Mouse (Mus musculus) embryonic facial prominence, embryonic 11.5 days (tissue): Measurements from ENCODE around the gene Srrm4. TPM values are rescaled to one million over a fixed set of nuclear protein-coding genes. Genes with fewer than 3 reads are reported as not detected.

ENCODE experiments used
- ATAC-seq: fragments of 200-750 bp; cut with Nextera tagmentation; replicated peaks from 2 replicates; pipeline ENCODE4 v1.8.0; 2017; ENCODE audit warnings: low read depth; ENCODE audit not compliant: insufficient number of reproducible peaks, low FRiP score, low TSS enrichment
- DNase-seq: peaks from one replicate; pipeline ENCODE4 v3.0.0-alpha.2; 2015; ENCODE audit warnings: low spot score
- H3K27ac ChIP-seq: fragments of 300-500 bp; sonication (generic); replicated peaks from 2 replicates; pipeline ENCODE4 v1.5.1; 2014; ENCODE audit warnings: mild to moderate bottlenecking, low read depth, low read length, control low read depth
- H3K27me3 ChIP-seq: fragments of 300-500 bp; sonication (generic); 2 replicates; pipeline ENCODE4 v1.6.1; 2014; ENCODE audit warnings: mild to moderate bottlenecking, low read length, moderate library complexity, mixed read lengths; ENCODE audit not compliant: control insufficient read depth, insufficient read depth
- H3K36me3 ChIP-seq: fragments of 300-500 bp; sonication (generic); replicated peaks from 2 replicates; pipeline ENCODE4 v1.6.1; 2014; ENCODE audit warnings: low read depth, mild to moderate bottlenecking, low read length, moderate library complexity, mixed read lengths; ENCODE audit not compliant: control insufficient read depth, insufficient read depth
- H3K4me1 ChIP-seq: fragments of 300-500 bp; sonication (generic); 2 replicates; pipeline ENCODE4 v1.6.1; 2014; ENCODE audit warnings: low read length, mixed read lengths; ENCODE audit not compliant: control insufficient read depth, insufficient read depth
- H3K4me2 ChIP-seq: fragments of 300-500 bp; sonication (generic); 2 replicates; pipeline ENCODE4 v1.6.1; 2014; ENCODE audit warnings: low read depth, mild to moderate bottlenecking, control low read depth, low read length, moderate library complexity
- H3K4me3 ChIP-seq: fragments of 300-500 bp; sonication (generic); 2 replicates; pipeline ENCODE4 v1.5.1; 2014; ENCODE audit warnings: low read depth, low read length, control low read depth
- H3K9ac ChIP-seq: fragments of 300-500 bp; sonication (generic); replicated peaks from 2 replicates; pipeline ENCODE4 v1.6.1; 2014; ENCODE audit warnings: mild to moderate bottlenecking, control low read depth, low read length
- H3K9me3 ChIP-seq: fragments of 300-500 bp; sonication (generic); replicated peaks from 2 replicates; pipeline ENCODE4 v1.6.1; 2016; ENCODE audit warnings: mild to moderate bottlenecking, low read length, inconsistent platforms, mixed read lengths; ENCODE audit not compliant: control insufficient read depth
- WGBS: fragments of 180-500 bp; shearing (Covaris S2); extraction: QIAGEN DNeasy Blood & Tissue Kit; methylation state at CpG from one replicate; pipeline ENCODE4 v1.1.7; 2014; 5-methylcytosine and 5-hydroxymethylcytosine counted together
- polyA plus RNA-seq: library from polyadenylated mRNA; unstranded; fragments of >200 nt; fragmentation: Nextera tagmentation; extraction: Ambion mirVana; gene quantifications from 2 replicates; pipeline ENCODE4 v1.2.1, GENCODE M21; 2014

Srrm4 gene
- polyA plus RNA-seq, 1 experiment from 2014 or later = 3.4 TPM

DNA sequence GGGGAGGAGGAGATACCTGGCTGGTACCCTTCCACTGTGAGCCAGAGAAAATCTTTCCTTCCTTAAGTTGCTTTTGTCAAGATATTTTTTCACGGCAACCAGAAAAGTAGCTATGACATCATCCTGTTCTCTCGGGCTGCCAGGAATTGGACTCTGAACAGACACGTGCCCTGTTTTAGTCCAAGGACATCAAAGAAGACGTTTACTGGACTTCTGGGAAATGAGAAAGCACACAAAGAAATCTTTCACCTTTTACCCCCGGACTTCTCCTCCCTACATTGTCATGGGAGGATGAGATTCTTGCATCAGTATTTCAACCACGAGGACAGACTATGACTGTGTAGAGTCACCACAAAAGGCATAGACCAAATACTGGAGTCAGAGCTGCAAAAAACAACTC lies 183.7 kb downstream of the Srrm4 start:
- Histone ChIP-seq H3K36me3 (no peaks in the 10 kb centered on the region), H3K9me3 (no peaks in the 10 kb centered on the region), H3K9ac (no peak overlapping the region), H3K27me3 (no peaks in the 10 kb centered on the region), H3K27ac (no peak overlapping the region), H3K4me2 (no peak overlapping the region), H3K4me3 (no peak overlapping the region), H3K4me1 (no peaks in the 10 kb centered on the region)
- WGBS = 38% methylated on average over 6 of the region's 6 CpGs
- ATAC-seq = no peak
- DNase-seq = no peak

DNA sequence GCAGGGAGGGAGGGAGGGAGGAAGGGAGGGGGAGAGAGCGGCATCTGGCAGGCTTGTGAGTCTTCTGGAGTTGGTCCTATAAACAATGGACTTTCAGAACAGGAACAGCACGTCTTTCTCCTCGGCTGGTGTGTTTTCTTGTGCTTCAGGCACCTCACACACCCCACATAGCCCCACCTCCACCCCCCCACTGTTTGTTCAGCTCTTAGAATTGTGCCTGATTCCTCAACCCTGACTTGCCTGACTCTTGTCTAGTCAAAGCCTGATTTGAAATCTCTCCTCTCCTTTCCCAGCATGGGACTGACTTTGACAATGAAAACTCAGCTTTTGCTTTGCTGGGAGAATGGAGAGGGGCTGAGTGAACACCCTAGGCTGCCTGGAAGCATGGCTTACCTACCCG lies 184.3 kb downstream of the Srrm4 start:
- WGBS = 19% methylated on average over 4 of the region's 4 CpGs
- DNase-seq = no peak
- Histone ChIP-seq H3K9ac (no peak overlapping the region), H3K4me1 (no peaks in the 10 kb centered on the region), H3K4me3 (no peak overlapping the region), H3K36me3 (no peaks in the 10 kb centered on the region), H3K27me3 (no peaks in the 10 kb centered on the region), H3K27ac (no peak overlapping the region), H3K9me3 (no peaks in the 10 kb centered on the region), H3K4me2 (no peak overlapping the region)
- ATAC-seq = no peak

DNA sequence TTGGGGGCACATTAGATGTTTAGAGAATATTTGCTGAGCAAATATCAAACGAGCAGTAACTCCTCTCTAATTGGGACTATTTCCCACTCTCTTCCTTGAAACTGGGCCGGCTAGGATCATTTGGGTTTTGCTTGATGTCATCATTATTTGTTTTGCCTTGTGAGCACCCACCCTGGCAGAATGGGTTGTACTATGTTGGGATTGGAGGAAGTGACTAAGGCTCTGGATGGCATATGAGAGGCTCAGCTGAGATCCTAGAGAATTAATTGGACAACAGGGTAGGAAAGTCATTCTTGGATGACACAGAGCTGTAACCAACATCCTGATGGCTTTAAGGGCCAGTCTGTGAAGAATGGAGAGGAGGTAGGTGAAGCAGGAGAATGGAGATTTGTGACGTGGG lies 185.1 kb downstream of the Srrm4 start:
- Histone ChIP-seq H3K4me2 (no peak overlapping the region), H3K36me3 (no peaks in the 10 kb centered on the region), H3K9ac (no peak overlapping the region), H3K9me3 (no peaks in the 10 kb centered on the region), H3K27ac (no peak overlapping the region), H3K4me3 (no peak overlapping the region), H3K27me3 (no peaks in the 10 kb centered on the region), H3K4me1 (no peaks in the 10 kb centered on the region)
- ATAC-seq (no peak), DNase-seq (no peak)
- 71% methylated on average over 3 of the region's 3 CpGs for WGBS

DNA sequence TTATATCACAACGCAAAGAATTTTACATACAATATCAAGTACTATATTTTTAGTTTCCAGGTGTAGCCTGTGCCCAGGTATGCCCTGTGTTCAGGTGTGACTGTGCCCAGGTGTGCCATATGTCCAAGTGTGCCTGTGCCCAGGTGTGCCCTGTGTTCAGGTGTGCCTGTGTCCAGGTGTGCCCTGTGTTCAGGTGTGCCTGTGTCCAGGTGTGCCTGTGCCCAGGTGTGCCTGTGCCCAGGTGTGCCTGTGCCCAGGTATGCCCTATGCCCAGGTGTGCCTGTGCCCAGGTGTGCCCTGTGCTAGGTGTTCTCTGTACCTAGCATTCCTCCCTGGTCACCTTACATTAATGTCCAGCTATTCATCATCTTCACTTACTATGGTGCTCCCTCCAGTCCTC lies 185.7 kb downstream of the Srrm4 start:
- Histone ChIP-seq H3K27me3 (no peaks in the 10 kb centered on the region), H3K4me3 (no peak overlapping the region), H3K4me2 (no peak overlapping the region), H3K27ac (no peak overlapping the region), H3K4me1 (no peaks in the 10 kb centered on the region), H3K9me3 (no peaks in the 10 kb centered on the region), H3K9ac (no peak overlapping the region), H3K36me3 (no peaks in the 10 kb centered on the region)
- DNase-seq = no peak
- no peak for ATAC-seq
- WGBS = 88% methylated on average over 1 of the region's 1 CpGs

DNA sequence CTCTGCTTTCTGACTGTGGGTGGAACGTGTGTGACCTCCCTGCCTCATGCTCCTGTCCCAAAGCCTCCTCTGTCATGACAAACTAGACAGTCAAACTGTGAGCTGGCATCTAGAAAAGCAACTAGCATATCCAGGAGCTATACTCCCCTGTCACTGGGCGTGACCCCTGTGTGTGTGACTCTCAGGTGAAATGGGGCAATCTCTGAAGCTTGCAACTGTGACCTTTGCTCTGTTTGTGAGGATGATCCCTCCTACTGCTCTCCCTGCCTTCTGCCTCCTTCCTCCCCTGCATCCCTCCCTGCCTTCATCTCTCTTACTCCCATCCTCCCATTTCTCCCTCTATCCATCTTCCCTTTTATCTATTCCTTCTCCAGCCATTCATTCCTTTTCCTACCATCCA lies 187.6 kb downstream of the Srrm4 start:
- H3K36me3 ChIP-seq = no peaks in the 10 kb centered on the region
- no peak overlapping the region for H3K27ac ChIP-seq
- H3K4me1 ChIP-seq = no peaks in the 10 kb centered on the region
- no peak overlapping the region for H3K4me3 ChIP-seq
- no peak overlapping the region for H3K4me2 ChIP-seq
- H3K27me3 ChIP-seq = no peaks in the 10 kb centered on the region
- WGBS = 82% methylated on average over 2 of the region's 2 CpGs
- H3K9ac ChIP-seq = no peak overlapping the region
- DNase-seq = no peak
- no peak for ATAC-seq
- no peaks in the 10 kb centered on the region for H3K9me3 ChIP-seq

DNA sequence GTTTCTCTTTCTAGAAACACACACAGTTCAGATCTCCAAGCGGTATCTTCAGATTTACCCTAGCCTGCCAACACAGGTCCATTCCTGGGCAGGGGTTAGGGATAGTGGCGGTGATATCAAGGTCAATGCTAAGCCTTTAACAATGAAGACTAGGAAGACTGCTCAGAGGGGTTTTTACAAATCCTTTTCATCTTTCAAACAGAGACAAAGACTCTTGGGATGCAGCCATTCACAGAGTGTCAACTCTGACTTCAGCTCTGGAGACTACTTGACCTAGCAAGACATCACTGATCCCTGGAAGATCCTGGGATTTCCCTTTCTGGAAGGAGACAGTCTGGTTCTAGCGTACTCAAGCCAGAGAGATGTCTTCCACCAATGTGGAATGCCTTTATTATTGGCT lies 190.8 kb downstream of the Srrm4 start:
- H3K4me2 ChIP-seq = no peak overlapping the region
- H3K36me3 ChIP-seq = no peaks in the 10 kb centered on the region
- no peak overlapping the region for H3K27ac ChIP-seq
- H3K9ac ChIP-seq = no peak overlapping the region
- ATAC-seq (no peak), DNase-seq (no peak)
- WGBS = 88% methylated on average over 3 of the region's 3 CpGs
- no peak overlapping the region for H3K4me3 ChIP-seq
- no peaks in the 10 kb centered on the region for H3K9me3 ChIP-seq
- no peaks in the 10 kb centered on the region for H3K27me3 ChIP-seq
- H3K4me1 ChIP-seq = no peaks in the 10 kb centered on the region

DNA sequence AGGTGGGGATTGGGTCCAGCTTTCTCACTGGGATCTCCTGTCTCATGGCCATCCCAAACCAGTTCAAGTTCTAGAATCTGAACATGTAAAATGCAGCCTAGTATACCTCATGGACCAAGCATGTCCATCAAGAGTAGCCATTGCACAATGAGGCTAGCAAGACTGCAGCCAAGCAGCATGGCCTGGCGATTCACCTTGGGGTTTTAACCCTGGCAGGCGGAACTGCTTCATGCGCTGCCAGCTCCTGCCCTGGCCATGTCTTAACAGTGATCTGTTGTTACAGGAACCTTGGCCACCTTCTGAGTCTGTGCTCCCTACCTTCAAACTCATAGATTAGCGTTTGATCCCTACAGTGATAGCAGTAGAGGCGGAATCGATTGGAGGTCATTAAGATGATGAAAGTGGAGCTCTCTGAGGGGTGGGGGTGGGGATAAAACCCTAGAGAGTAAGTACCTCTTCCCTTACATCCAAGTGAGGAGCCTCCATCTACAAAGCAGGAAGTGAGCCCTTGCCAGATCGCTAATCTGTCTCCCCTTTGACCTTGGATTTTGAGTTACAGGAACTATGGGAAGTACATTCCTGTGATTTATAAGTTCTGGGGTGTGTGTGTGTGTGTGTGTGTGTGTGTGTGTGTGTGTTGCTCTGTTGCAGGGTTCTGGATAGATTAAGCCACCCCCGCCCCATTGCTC lies 191.4 kb downstream of the Srrm4 start:
- H3K9ac ChIP-seq = no peak overlapping the region
- no peaks in the 10 kb centered on the region for H3K4me1 ChIP-seq
- H3K9me3 ChIP-seq = no peaks in the 10 kb centered on the region
- H3K36me3 ChIP-seq = no peaks in the 10 kb centered on the region
- ATAC-seq (no peak), DNase-seq (no peak)
- no peaks in the 10 kb centered on the region for H3K27me3 ChIP-seq
- no peak overlapping the region for H3K4me3 ChIP-seq
- 74% methylated on average over 8 of the region's 8 CpGs for WGBS
- H3K27ac ChIP-seq = no peak overlapping the region
- H3K4me2 ChIP-seq = no peak overlapping the region

DNA sequence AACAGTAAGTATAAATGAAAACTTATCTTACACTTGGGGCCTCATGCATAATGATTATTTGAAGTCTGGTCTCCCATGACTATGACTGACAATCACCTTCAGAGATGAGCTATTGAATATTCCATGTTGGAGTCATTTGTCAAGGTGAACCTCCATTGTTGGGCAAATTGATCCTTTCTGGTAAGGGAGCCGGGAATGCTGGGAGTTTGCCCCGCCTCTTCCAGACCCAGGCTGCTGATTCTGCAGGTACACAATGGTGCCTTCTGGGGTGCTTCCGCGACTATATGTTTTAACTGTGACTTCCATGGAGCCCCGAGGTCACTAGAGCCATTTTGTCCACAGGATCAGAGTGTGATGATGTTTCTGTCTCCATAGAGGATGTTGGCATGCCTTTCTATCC lies 195.5 kb downstream of the Srrm4 start:
- Histone ChIP-seq H3K4me2 (no peak overlapping the region), H3K4me1 (no peaks in the 10 kb centered on the region), H3K36me3 (no peaks in the 10 kb centered on the region), H3K9ac (no peak overlapping the region), H3K27me3 (no peaks in the 10 kb centered on the region), H3K27ac (no peak overlapping the region), H3K4me3 (no peak overlapping the region), H3K9me3 (no peaks in the 10 kb centered on the region)
- 79% methylated on average over 5 of the region's 5 CpGs for WGBS
- DNase-seq = no peak
- ATAC-seq = no peak
